Mouse (Mus musculus) stomach, embryonic 16.5 days (tissue): Measurements from ENCODE around the gene Map7d1. TPM values are rescaled to one million over a fixed set of nuclear protein-coding genes. Genes with fewer than 3 reads are reported as not detected.

ENCODE experiments used
- ATAC-seq: fragments of 200-750 bp; cut with Nextera tagmentation; 2 replicates; pipeline ENCODE4 v1.8.0; 2017; ENCODE audit warnings: moderate number of reproducible peaks, moderate TSS enrichment; ENCODE audit not compliant: insufficient read depth, low FRiP score
- H3K27ac ChIP-seq: fragments of 300-500 bp; sonication (generic); 2 replicates; pipeline ENCODE4 v1.5.1; 2014; ENCODE audit warnings: low read length
- H3K27me3 ChIP-seq: fragments of 300-500 bp; sonication (generic); 2 replicates; pipeline ENCODE4 v1.6.1; 2014; ENCODE audit warnings: low read length, control low read depth, mixed read lengths; ENCODE audit not compliant: control insufficient read depth, insufficient read depth
- H3K36me3 ChIP-seq: fragments of 300-500 bp; sonication (generic); 2 replicates; pipeline ENCODE4 v1.6.1; 2014; ENCODE audit warnings: low read length; ENCODE audit not compliant: control insufficient read depth, insufficient read depth
- H3K4me1 ChIP-seq: fragments of 300-500 bp; sonication (generic); 2 replicates; pipeline ENCODE4 v1.6.1; 2014; ENCODE audit warnings: low read length, control low read depth, mixed read lengths; ENCODE audit not compliant: control insufficient read depth, insufficient read depth
- H3K4me2 ChIP-seq: fragments of 300-500 bp; sonication (generic); 2 replicates; pipeline ENCODE4 v1.6.1; 2014; ENCODE audit warnings: low read depth, low read length, mixed read lengths
- H3K4me3 ChIP-seq: fragments of 300-500 bp; sonication (generic); replicated peaks from 2 replicates; pipeline ENCODE4 v1.5.1; 2014; ENCODE audit warnings: mild to moderate bottlenecking, low read length
- H3K9ac ChIP-seq: fragments of 300-500 bp; sonication (generic); 2 replicates; pipeline ENCODE4 v1.6.1; 2014; ENCODE audit warnings: low read length
- H3K9me3 ChIP-seq: fragments of 300-500 bp; sonication (generic); replicated peaks from 2 replicates; pipeline ENCODE4 v1.6.1; 2016; ENCODE audit warnings: low read length, control low read depth; ENCODE audit not compliant: control insufficient read depth
- WGBS: fragments of 180-500 bp; shearing (Covaris S2); extraction: QIAGEN DNeasy Blood & Tissue Kit; methylation state at CpG from one replicate; pipeline ENCODE4 v1.1.7; 2014; 5-methylcytosine and 5-hydroxymethylcytosine counted together
- polyA plus RNA-seq: library from polyadenylated mRNA; unstranded; fragments of >200 nt; fragmentation: Nextera tagmentation; extraction: Ambion mirVana; gene quantifications from 2 replicates; pipeline ENCODE4 v1.2.1, GENCODE M21; 2015

The Map7d1 gene
- polyA plus RNA-seq, 1 experiment from 2014 or later = 20.0 TPM

- no peak for ATAC-seq
- no peaks in the 10 kb centered on the region for H3K27me3 ChIP-seq
- WGBS = 64% methylated on average over 5 of the region's 5 CpGs
These were observed 18.4 kb downstream of the Map7d1 start for GRCm38 (mm10) chr4:126237721-126238242.

GRCm38 (mm10) chr4:126236467-126237280 lies 19.5 kb downstream of the Map7d1 start:
- Histone ChIP-seq H3K27me3 (no peaks in the 10 kb centered on the region), H3K4me1 (no peaks in the 10 kb centered on the region), H3K9ac (peak overlapping the region; percentile 53), H3K9me3 (no peaks in the 10 kb centered on the region), H3K4me2 (peak overlapping the region; percentile 49), H3K36me3 (peaks cover 35% of the 10 kb centered on the region), H3K27ac (no peak overlapping the region), H3K4me3 (peak overlapping the region; percentile 26)
- ATAC-seq = 0 out of 2 replicates have a peak, but pooled peaks have one; percentile 24
- 43% methylated on average over 62 of the region's 63 CpGs for WGBS

More at GRCm38 (mm10) chr4:126237721-126238242, 18.4 kb downstream of the Map7d1 start:
- Histone ChIP-seq H3K27ac (no peak overlapping the region), H3K9me3 (no peaks in the 10 kb centered on the region), H3K4me1 (peaks cover 3% of the 10 kb centered on the region; the same call in 1 of the 2 replicates), H3K36me3 (peaks cover 35% of the 10 kb centered on the region), H3K4me3 (no peak overlapping the region), H3K4me2 (no peak overlapping the region), H3K9ac (no peak overlapping the region)

- H3K4me3 ChIP-seq = no peak overlapping the region
- no peaks in the 10 kb centered on the region for H3K4me1 ChIP-seq
- H3K36me3 ChIP-seq = peaks cover 37% of the 10 kb centered on the region
- no peak overlapping the region for H3K9ac ChIP-seq
- H3K27ac ChIP-seq = no peak overlapping the region
- WGBS = 84% methylated on average over 10 of the region's 10 CpGs
- H3K9me3 ChIP-seq = no peaks in the 10 kb centered on the region
- ATAC-seq = no peak
- no peak overlapping the region for H3K4me2 ChIP-seq
- H3K27me3 ChIP-seq = no peaks in the 10 kb centered on the region
These were observed 21.0 kb downstream of the Map7d1 start for GRCm38 (mm10) chr4:126235191-126235590.

GRCm38 (mm10) chr4:126234496-126235175 lies 21.5 kb downstream of the Map7d1 start:
- Histone ChIP-seq H3K9ac (no peak overlapping the region), H3K36me3 (peaks cover 35% of the 10 kb centered on the region), H3K4me3 (no peak overlapping the region), H3K4me2 (no peak overlapping the region), H3K27me3 (no peaks in the 10 kb centered on the region), H3K4me1 (no peaks in the 10 kb centered on the region), H3K27ac (no peak overlapping the region), H3K9me3 (no peaks in the 10 kb centered on the region)
- no peak for ATAC-seq
- 81% methylated on average over 18 of the region's 18 CpGs for WGBS

GRCm38 (mm10) chr4:126233676-126234308 lies 22.4 kb downstream of the Map7d1 start:
- H3K27ac ChIP-seq = no peak overlapping the region

GRCm38 (mm10) chr4:126229900-126230299 lies 26.2 kb downstream of the Map7d1 start:
- Histone ChIP-seq H3K36me3 (peaks cover 26% of the 10 kb centered on the region), H3K4me1 (peaks cover 6% of the 10 kb centered on the region), H3K4me2 (no peak overlapping the region), H3K27me3 (no peaks in the 10 kb centered on the region), H3K9me3 (no peaks in the 10 kb centered on the region), H3K27ac (no peak overlapping the region), H3K9ac (no peak overlapping the region), H3K4me3 (no peak overlapping the region)
- no peak for ATAC-seq
- WGBS = 46% methylated on average over 7 of the region's 7 CpGs

More at GRCm38 (mm10) chr4:126233676-126234308, 22.4 kb downstream of the Map7d1 start:
- H3K27me3 ChIP-seq = no peaks in the 10 kb centered on the region
- no peaks in the 10 kb centered on the region for H3K4me1 ChIP-seq
- 91% methylated on average over 29 of the region's 29 CpGs for WGBS
- H3K4me3 ChIP-seq = no peak overlapping the region
- H3K9me3 ChIP-seq = no peaks in the 10 kb centered on the region
- no peak for ATAC-seq
- H3K9ac ChIP-seq = no peak overlapping the region
- H3K4me2 ChIP-seq = no peak overlapping the region
- peaks cover 34% of the 10 kb centered on the region for H3K36me3 ChIP-seq

- peak overlapping the region; percentile 8; the same call in 1 of the 2 replicates for H3K27ac ChIP-seq
- peaks cover 6% of the 10 kb centered on the region for H3K4me1 ChIP-seq
- H3K9ac ChIP-seq = no peak overlapping the region
- ATAC-seq = no peak
- no peak overlapping the region for H3K4me3 ChIP-seq
- no peaks in the 10 kb centered on the region for H3K9me3 ChIP-seq
- H3K4me2 ChIP-seq = no peak overlapping the region
- 20% methylated on average over 5 of the region's 5 CpGs for WGBS
- H3K36me3 ChIP-seq = peaks cover 9% of the 10 kb centered on the region
- no peaks in the 10 kb centered on the region for H3K27me3 ChIP-seq
These were observed 28.0 kb downstream of the Map7d1 start for GRCm38 (mm10) chr4:126228144-126228543.

- 7% methylated on average over 18 of the region's 18 CpGs for WGBS
- Histone ChIP-seq H3K9me3 (no peaks in the 10 kb centered on the region), H3K4me1 (peaks cover 6% of the 10 kb centered on the region), H3K4me3 (peak overlapping the region; percentile 41), H3K36me3 (peaks cover 5% of the 10 kb centered on the region; the same call in 1 of the 2 replicates), H3K27ac (peak overlapping the region; percentile 61), H3K9ac (peak overlapping the region; percentile 65), H3K4me2 (peak overlapping the region; percentile 74), H3K27me3 (no peaks in the 10 kb centered on the region)
- ATAC-seq = peak; percentile 83; the same call in 1 of the 2 replicates
These were observed 28.9 kb downstream of the Map7d1 start for GRCm38 (mm10) chr4:126227077-126227761.
